In the genomic region with DNA sequence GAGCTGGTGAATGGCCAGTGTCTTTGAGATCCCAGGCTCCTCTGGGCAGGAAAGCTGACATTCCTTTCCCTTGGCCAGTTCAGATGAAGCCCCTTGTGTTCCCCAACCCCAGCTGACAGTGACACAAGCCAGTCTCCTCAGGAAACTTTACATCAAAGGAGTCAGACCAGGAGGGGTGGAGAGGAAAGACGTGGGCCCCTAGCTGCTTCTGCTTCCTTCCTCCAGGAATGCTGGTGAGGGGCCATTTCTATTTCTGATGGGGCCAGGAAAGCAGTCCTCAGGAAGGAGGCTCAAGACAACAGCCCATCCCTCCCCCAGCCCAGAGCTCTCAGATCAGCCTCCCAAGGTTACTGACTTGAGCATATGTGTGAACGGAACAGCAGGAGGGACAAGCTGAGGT, we compare ENCODE assay signal across 23 mouse cellular contexts. TPM values are rescaled to one million over a fixed set of nuclear protein-coding genes. Genes with fewer than 3 reads are reported as not detected.
DNase-seq lines count a peak whose midpoint lies in the region; ATAC-seq and TF ChIP-seq lines count a peak whose summit lies in the region.
"Had no signal": no experiment of that assay in that cellular context is flagged by ENCODE, and none has a peak within 500 bp of the region (broad histone marks: within the 10 kb centered on the region; RNA-seq: fewer than 3 reads in every experiment).

No protein-coding gene starts in this region.

- no peaks in the 10 kb centered on the region for H3K79me2 ChIP-seq in heart, adult 2 months (replicated peaks; ENCODE audit: control insufficient read depth, insufficient read depth, low read length)

- intact Hi-C loops in heart, adult 2 months (cut with DNase I), result no loop called here

- no peak overlapping the region for H3K4me2 ChIP-seq in heart, embryonic 13.5 days
- H3K4me2 ChIP-seq in kidney, embryonic 16.5 days (replicated peaks; ENCODE audit: low read depth, low read length), result no peak overlapping the region
- H3K4me2 ChIP-seq in lung, embryonic 16.5 days (ENCODE audit: low read depth, low read length), result no peak overlapping the region
- no peak overlapping the region for H3K4me2 ChIP-seq in limb, embryonic 11.5 days (ENCODE audit: low read depth, severe bottlenecking)
- H3K4me2 ChIP-seq: embryonic facial prominence, embryonic 12.5 days; forebrain, embryonic 13.5 days; hindbrain, embryonic 14.5 days; neural tube, embryonic 13.5 days had no signal

- H3K9ac ChIP-seq in heart, embryonic 13.5 days, result no peak overlapping the region
- no peak overlapping the region for H3K9ac ChIP-seq in heart, adult 2 months (ENCODE audit: low read depth, low read length)
- no peak overlapping the region for H3K9ac ChIP-seq in kidney, embryonic 16.5 days (replicated peaks; ENCODE audit: low read length)
- H3K9ac ChIP-seq in lung, embryonic 16.5 days (ENCODE audit: low read length), result no peak overlapping the region
- no peak overlapping the region for H3K9ac ChIP-seq in limb, embryonic 11.5 days (ENCODE audit: low read length)
- H3K9ac ChIP-seq: embryonic facial prominence, embryonic 12.5 days; forebrain, embryonic 13.5 days; hindbrain, embryonic 14.5 days; neural tube, embryonic 13.5 days had no signal

- no peak for DNase-seq in heart, adult 2 months
- no peak for DNase-seq in kidney, postnatal 25 days
- DNase-seq in lung, adult 18-20 months, result no peak
- no peak for DNase-seq in limb, embryonic 11.5 days (ENCODE audit: low spot score)
- DNase-seq in adrenal gland, postnatal 14 days, result no peak
- DNase-seq: cerebellum, adult 2 months; kidney, adult 11 months; kidney, postnatal 4 days; layer of hippocampus, adult 9-11 months; left cerebral cortex, postnatal 4 days; midbrain, embryonic 14.5 days; right cerebral cortex, adult 18-20 months; thymus, postnatal 36 days had no signal

- TF ChIP-seq POLR2A in heart, adult 2 months (IDR thresholded peaks at IDR 0.05; ENCODE audit: insufficient read depth, low read depth, low read length), result no peak

- no peak for TF ChIP-seq CTCF in heart, adult 2 months (IDR thresholded peaks at IDR 0.05)

- H3K36me3 ChIP-seq in heart, embryonic 13.5 days, result no peaks in the 10 kb centered on the region
- H3K36me3 ChIP-seq in heart, adult 2 months (ENCODE audit: control insufficient read depth, insufficient read depth, low read length), result no peaks in the 10 kb centered on the region
- no peaks in the 10 kb centered on the region for H3K36me3 ChIP-seq in kidney, embryonic 16.5 days (ENCODE audit: insufficient read depth, low read length)
- H3K36me3 ChIP-seq in lung, embryonic 16.5 days (ENCODE audit: control insufficient read depth, insufficient read depth, low read length), result no peaks in the 10 kb centered on the region
- no peaks in the 10 kb centered on the region for H3K36me3 ChIP-seq in limb, embryonic 11.5 days (ENCODE audit: control insufficient read depth, insufficient read depth, low read length)
- H3K36me3 ChIP-seq: embryonic facial prominence, embryonic 12.5 days; neural tube, embryonic 13.5 days had no signal

- no peak for TF ChIP-seq EP300 in heart, adult 2 months (IDR thresholded peaks at IDR 0.05; ENCODE audit: insufficient read depth, low read depth, low read length)

- no peaks in the 10 kb centered on the region for H3K9me3 ChIP-seq in heart, embryonic 13.5 days
- no peaks in the 10 kb centered on the region for H3K9me3 ChIP-seq in kidney, embryonic 16.5 days (ENCODE audit: low read length)
- no peaks in the 10 kb centered on the region for H3K9me3 ChIP-seq in lung, embryonic 16.5 days (ENCODE audit: control insufficient read depth, low read length)
- no peaks in the 10 kb centered on the region for H3K9me3 ChIP-seq in limb, embryonic 11.5 days (ENCODE audit: control insufficient read depth, low read length)
- H3K9me3 ChIP-seq: embryonic facial prominence, embryonic 12.5 days; forebrain, embryonic 13.5 days; neural tube, embryonic 13.5 days had no signal

- peak; percentile 13; the same call in 1 of the 2 replicates for ATAC-seq in heart, embryonic 13.5 days (ENCODE audit: extremely low read depth, insufficient number of reproducible peaks, low FRiP score, low TSS enrichment)
- peak; percentile 74 for ATAC-seq in kidney, embryonic 16.5 days (ENCODE audit: low FRiP score, low TSS enrichment)
- ATAC-seq in lung, embryonic 16.5 days (ENCODE audit: low read depth), result peak; percentile 84
- no peak for ATAC-seq in limb, embryonic 11.5 days (ENCODE audit: insufficient number of reproducible peaks, low FRiP score, low TSS enrichment, low read depth)
- ATAC-seq: forebrain, embryonic 13.5 days had no signal

- H3K27me3 ChIP-seq in heart, embryonic 13.5 days (replicated peaks), result no peaks in the 10 kb centered on the region
- H3K27me3 ChIP-seq in heart, adult 2 months (ENCODE audit: control insufficient read depth, insufficient read depth, low read length), result no peaks in the 10 kb centered on the region
- H3K27me3 ChIP-seq in kidney, embryonic 16.5 days (ENCODE audit: insufficient read depth, low read length), result no peaks in the 10 kb centered on the region
- H3K27me3 ChIP-seq in lung, embryonic 16.5 days (ENCODE audit: control insufficient read depth, insufficient read depth, low read depth, low read length), result no peaks in the 10 kb centered on the region
- no peaks in the 10 kb centered on the region for H3K27me3 ChIP-seq in limb, embryonic 11.5 days (ENCODE audit: control insufficient read depth, insufficient read depth, low read length)
- H3K27me3 ChIP-seq: embryonic facial prominence, embryonic 12.5 days had no signal

- 10% methylated on average over 2 of the region's 2 CpGs for WGBS in heart, embryonic 13.5 days
- 27% methylated on average over 2 of the region's 2 CpGs for WGBS in heart, adult 2 months
- WGBS in kidney, embryonic 16.5 days, result 24% methylated on average over 2 of the region's 2 CpGs
- 13% methylated on average over 2 of the region's 2 CpGs for WGBS in lung, embryonic 16.5 days
- WGBS in limb, embryonic 11.5 days, result 20% methylated on average over 2 of the region's 2 CpGs

- H3K4me3 ChIP-seq in heart, embryonic 13.5 days, result no peak overlapping the region
- H3K4me3 ChIP-seq in heart, adult 2 months, result no peak overlapping the region
- H3K4me3 ChIP-seq in kidney, embryonic 16.5 days (ENCODE audit: low read length), result no peak overlapping the region
- no peak overlapping the region for H3K4me3 ChIP-seq in lung, embryonic 16.5 days (ENCODE audit: low read length)
- 0 out of 2 replicates have a peak overlapping the region, but pooled peaks have one; percentile 1 for H3K4me3 ChIP-seq in limb, embryonic 11.5 days (ENCODE audit: low read depth, low read length)
- H3K4me3 ChIP-seq: embryonic facial prominence, embryonic 12.5 days; erythroblast, embryonic 14.5 days; forebrain, embryonic 13.5 days; left cerebral cortex, adult 2 months; neural tube, embryonic 13.5 days had no signal

- H3K4me1 ChIP-seq in heart, embryonic 13.5 days, result peaks cover 24% of the 10 kb centered on the region
- H3K4me1 ChIP-seq in heart, adult 2 months (ENCODE audit: control insufficient read depth, insufficient read depth, low read length), result no peaks in the 10 kb centered on the region
- no peaks in the 10 kb centered on the region for H3K4me1 ChIP-seq in kidney, embryonic 16.5 days (ENCODE audit: insufficient read depth, low read length)
- no peaks in the 10 kb centered on the region for H3K4me1 ChIP-seq in lung, embryonic 16.5 days (replicated peaks; ENCODE audit: control insufficient read depth, insufficient read depth, low read length)
- H3K4me1 ChIP-seq in limb, embryonic 11.5 days (ENCODE audit: control insufficient read depth, insufficient read depth, low read length), result no peaks in the 10 kb centered on the region
- H3K4me1 ChIP-seq: embryonic facial prominence, embryonic 12.5 days; forebrain, embryonic 13.5 days had no signal

- peak overlapping the region; percentile 69 for H3K27ac ChIP-seq in heart, embryonic 13.5 days (replicated peaks)
- no peak overlapping the region for H3K27ac ChIP-seq in heart, adult 2 months
- peak overlapping the region; percentile 47 for H3K27ac ChIP-seq in kidney, embryonic 16.5 days (ENCODE audit: low read length)
- 0 out of 2 replicates have a peak overlapping the region, but pooled peaks have one; percentile 55 for H3K27ac ChIP-seq in lung, embryonic 16.5 days (ENCODE audit: low read length)
- no peak overlapping the region for H3K27ac ChIP-seq in limb, embryonic 11.5 days (replicated peaks; ENCODE audit: low read depth, low read length)
- H3K27ac ChIP-seq: embryonic facial prominence, embryonic 12.5 days; forebrain, embryonic 13.5 days; left cerebral cortex, adult 2 months; neural tube, embryonic 13.5 days had no signal

RNA-seq across cellular contexts. Expression of a gene that starts 16.8 kb away (rescaled TPM):
- 35.5 and 38.2 TPM in 2 replicates for polyA plus RNA-seq in heart, embryonic 13.5 days (2015; fragmentation: Nextera tagmentation; extraction: Ambion mirVana)
- 10 to 100 TPM; 13.7 to 14.8 TPM for total RNA-seq in heart, adult 2 months (2021)
- 23.0 and 36.2 TPM in 2 replicates for polyA plus RNA-seq in heart, adult 2 months (2012; rRNA removed)
- 34.8 and 39.3 TPM in 2 replicates for polyA plus RNA-seq in kidney, embryonic 16.5 days (2015; fragmentation: Nextera tagmentation; extraction: Ambion mirVana)
- 49.4 and 49.7 TPM in 2 replicates for polyA plus RNA-seq in lung, embryonic 16.5 days (2015; fragmentation: Nextera tagmentation; extraction: Ambion mirVana)
- 14.6 and 16.4 TPM in 2 replicates for polyA plus RNA-seq in limb, embryonic 11.5 days (2014; fragmentation: Nextera tagmentation; extraction: Ambion mirVana)
- 19.7 and 20.7 TPM in 2 replicates for total RNA-seq in adrenal gland, postnatal 14 days (2021)

RNA-seq across cellular contexts. Expression of a gene that starts 25.0 kb away (rescaled TPM):
- 18.2 and 18.7 TPM in 2 replicates for polyA plus RNA-seq in heart, embryonic 13.5 days (2015; fragmentation: Nextera tagmentation; extraction: Ambion mirVana)
- total RNA-seq in heart, adult 2 months (2021), result 1 to 10 TPM; 5.0 to 5.7 TPM
- polyA plus RNA-seq in heart, adult 2 months (2012; rRNA removed), result 5.2 and 6.4 TPM in 2 replicates
- polyA plus RNA-seq in kidney, embryonic 16.5 days (2015; fragmentation: Nextera tagmentation; extraction: Ambion mirVana), result 20.1 and 21.0 TPM in 2 replicates
- polyA plus RNA-seq in lung, embryonic 16.5 days (2015; fragmentation: Nextera tagmentation; extraction: Ambion mirVana), result 18.2 and 18.5 TPM in 2 replicates
- polyA plus RNA-seq in limb, embryonic 11.5 days (2014; fragmentation: Nextera tagmentation; extraction: Ambion mirVana), result 38.0 and 39.2 TPM in 2 replicates
- total RNA-seq in adrenal gland, postnatal 14 days (2021), result 8.1 and 10.1 TPM in 2 replicates

RNA-seq across cellular contexts. Expression of a gene that starts 30.6 kb away (rescaled TPM):
- polyA plus RNA-seq in heart, embryonic 13.5 days (2015; fragmentation: Nextera tagmentation; extraction: Ambion mirVana), result 0.18 and 0.32 TPM in 2 replicates
- total RNA-seq in heart, adult 2 months (2021), result under 1 TPM; 0.08 to 0.27 TPM
- polyA plus RNA-seq in heart, adult 2 months (2012; rRNA removed), result 0.62 and 0.97 TPM in 2 replicates
- 0.05 and 0.08 TPM in 2 replicates for polyA plus RNA-seq in kidney, embryonic 16.5 days (2015; fragmentation: Nextera tagmentation; extraction: Ambion mirVana)
- polyA plus RNA-seq in lung, embryonic 16.5 days (2015; fragmentation: Nextera tagmentation; extraction: Ambion mirVana), result 0.15 and 0.73 TPM in 2 replicates
- 0.21 TPM in 1 of 2 replicates, not detected in the other for polyA plus RNA-seq in limb, embryonic 11.5 days (2014; fragmentation: Nextera tagmentation; extraction: Ambion mirVana)
- 0.26 and 1.6 TPM in 2 replicates for total RNA-seq in adrenal gland, postnatal 14 days (2021)
- total RNA-seq: granulocyte monocyte progenitor cell, adult 5-6 weeks; left cerebral cortex, adult 2 months had no signal
- polyA plus RNA-seq: erythroblast, embryonic 14.5 days had no signal

RNA-seq across cellular contexts. Expression of a gene that starts 35.7 kb away (rescaled TPM):
- polyA plus RNA-seq in heart, embryonic 13.5 days (2015; fragmentation: Nextera tagmentation; extraction: Ambion mirVana), result 107 and 129 TPM in 2 replicates
- total RNA-seq in heart, adult 2 months (2021), result 10 to 100 TPM; 55.9 to 69.5 TPM
- polyA plus RNA-seq in heart, adult 2 months (2012; rRNA removed), result 142 and 198 TPM in 2 replicates
- polyA plus RNA-seq in kidney, embryonic 16.5 days (2015; fragmentation: Nextera tagmentation; extraction: Ambion mirVana), result 157 and 179 TPM in 2 replicates
- 150 and 157 TPM in 2 replicates for polyA plus RNA-seq in lung, embryonic 16.5 days (2015; fragmentation: Nextera tagmentation; extraction: Ambion mirVana)
- 178 and 189 TPM in 2 replicates for polyA plus RNA-seq in limb, embryonic 11.5 days (2014; fragmentation: Nextera tagmentation; extraction: Ambion mirVana)
- total RNA-seq in adrenal gland, postnatal 14 days (2021), result 58.3 and 65.8 TPM in 2 replicates

RNA-seq across cellular contexts. Expression of a gene that starts 54.8 kb away (rescaled TPM):
- polyA plus RNA-seq in heart, embryonic 13.5 days (2015; fragmentation: Nextera tagmentation; extraction: Ambion mirVana), result 90.9 and 98.2 TPM in 2 replicates
- total RNA-seq in heart, adult 2 months (2021), result 10 to 100 TPM; 81.9 to 98.6 TPM
- 57.2 TPM in 2 replicates for polyA plus RNA-seq in heart, adult 2 months (2012; rRNA removed)
- 125 and 131 TPM in 2 replicates for polyA plus RNA-seq in kidney, embryonic 16.5 days (2015; fragmentation: Nextera tagmentation; extraction: Ambion mirVana)
- 91.2 and 91.9 TPM in 2 replicates for polyA plus RNA-seq in lung, embryonic 16.5 days (2015; fragmentation: Nextera tagmentation; extraction: Ambion mirVana)
- polyA plus RNA-seq in limb, embryonic 11.5 days (2014; fragmentation: Nextera tagmentation; extraction: Ambion mirVana), result 129 and 131 TPM in 2 replicates
- 107 and 122 TPM in 2 replicates for total RNA-seq in adrenal gland, postnatal 14 days (2021)

Comparison
In these comparisons a context has a peak if more than half of its experiments do, and no peak if none do; other contexts are left out.
1. H3K27ac ChIP-seq: peak in heart, embryonic 13.5 days (single experiment), kidney, embryonic 16.5 days (single experiment) and lung, embryonic 16.5 days (single experiment); none in heart, adult 2 months (single experiment) and limb, embryonic 11.5 days (single experiment).